Mouse (Mus musculus) layer of hippocampus, adult 18-20 months (tissue): ENCODE results near the gene Catip. TPM values are rescaled to one million over a fixed set of nuclear protein-coding genes. Genes with fewer than 3 reads are reported as not detected.

Experiments
- DNase-seq, 2 experiments: peaks; one replicate each; pipeline ENCODE4 v3.0.0; 2022; ENCODE audit warnings: low spot score in 2 of 2
- total RNA-seq, 2 experiments: library from RNA; stranded (reverse); gene quantifications; 2 replicates each; pipeline ENCODE4 v1.2.3; 2021

The Catip gene
- total RNA-seq, 2 experiments from 2014 or later = 1.0 to 1.2 TPM

DNA sequence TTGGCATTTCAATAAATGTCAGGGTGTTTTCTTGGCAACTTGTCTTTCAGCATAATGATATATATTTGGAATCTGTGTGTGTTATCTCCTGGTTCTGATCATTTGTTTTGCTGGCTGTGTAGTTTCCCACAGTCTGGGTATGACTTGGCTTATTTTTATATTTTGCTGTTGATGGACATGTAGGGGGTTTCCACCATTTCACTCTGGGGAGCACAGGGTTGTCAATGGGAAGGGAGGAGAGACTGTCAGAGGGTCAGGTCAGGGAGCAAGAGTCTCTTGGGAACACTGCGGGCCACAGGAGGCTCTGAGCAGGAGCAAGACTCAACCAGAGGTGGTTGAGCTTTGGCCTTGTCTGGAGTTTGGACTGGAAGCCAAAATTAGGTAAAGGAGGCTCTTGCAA lies 19.6 kb upstream of the Catip start:
- DNase-seq = no peak

DNA sequence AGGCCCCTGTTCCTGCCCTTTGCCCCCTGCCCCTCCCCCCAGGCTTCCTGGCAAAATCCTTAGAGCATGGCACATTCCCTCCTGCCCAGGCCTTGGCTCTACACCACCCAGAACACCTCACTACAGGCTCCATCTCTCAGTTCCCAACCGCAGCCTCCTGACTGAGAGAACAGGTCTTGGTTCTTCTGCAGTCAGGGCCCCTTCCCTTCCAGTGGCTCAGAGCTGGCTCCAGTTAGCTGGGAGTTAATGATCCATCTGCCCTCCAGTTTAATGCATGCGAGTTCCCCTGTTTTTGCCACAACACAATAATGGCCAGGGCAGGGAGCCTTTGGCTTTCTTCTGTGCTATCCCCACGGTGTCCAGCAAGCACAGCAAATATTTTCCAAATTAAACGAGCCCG lies 18.7 kb upstream of the Catip start:
- no peak for DNase-seq

DNA sequence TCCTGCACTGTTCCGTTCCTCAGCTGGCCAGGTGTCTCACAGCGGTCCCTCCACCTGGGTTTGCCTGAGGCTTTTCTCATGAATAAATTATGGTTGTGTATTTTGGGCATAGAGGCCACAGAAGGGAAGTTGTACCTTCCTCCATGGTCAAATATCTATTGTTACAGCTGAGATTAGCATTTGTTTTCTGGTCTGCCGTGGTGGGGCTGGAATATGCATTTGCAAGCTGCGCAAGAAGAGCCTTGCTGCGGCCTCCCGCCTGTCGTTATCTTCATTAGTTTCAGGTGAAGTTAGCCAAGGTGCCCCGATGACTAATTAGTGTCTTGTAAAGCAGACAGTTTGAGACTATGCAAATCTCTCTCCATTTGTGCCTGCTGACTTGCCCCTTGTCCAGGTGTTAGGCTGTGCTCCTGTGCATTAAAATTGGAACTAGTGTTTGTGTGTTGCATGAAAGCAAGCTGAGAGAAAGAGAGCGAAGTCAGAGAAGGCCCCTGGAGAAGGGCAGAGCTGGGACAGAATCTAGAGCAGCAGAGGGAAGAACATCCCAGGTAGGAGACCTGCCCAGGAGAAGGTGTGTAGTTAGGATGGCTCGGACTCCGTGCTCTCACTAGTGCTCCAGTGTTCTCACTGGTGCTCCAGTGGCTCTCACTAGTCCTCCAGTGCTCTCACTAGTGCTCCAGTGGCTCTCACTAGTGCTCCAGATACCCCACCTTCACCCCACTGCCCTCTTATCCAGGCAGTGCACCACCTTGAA lies 17.6 kb upstream of the Catip start:
- DNase-seq = no peak

DNA sequence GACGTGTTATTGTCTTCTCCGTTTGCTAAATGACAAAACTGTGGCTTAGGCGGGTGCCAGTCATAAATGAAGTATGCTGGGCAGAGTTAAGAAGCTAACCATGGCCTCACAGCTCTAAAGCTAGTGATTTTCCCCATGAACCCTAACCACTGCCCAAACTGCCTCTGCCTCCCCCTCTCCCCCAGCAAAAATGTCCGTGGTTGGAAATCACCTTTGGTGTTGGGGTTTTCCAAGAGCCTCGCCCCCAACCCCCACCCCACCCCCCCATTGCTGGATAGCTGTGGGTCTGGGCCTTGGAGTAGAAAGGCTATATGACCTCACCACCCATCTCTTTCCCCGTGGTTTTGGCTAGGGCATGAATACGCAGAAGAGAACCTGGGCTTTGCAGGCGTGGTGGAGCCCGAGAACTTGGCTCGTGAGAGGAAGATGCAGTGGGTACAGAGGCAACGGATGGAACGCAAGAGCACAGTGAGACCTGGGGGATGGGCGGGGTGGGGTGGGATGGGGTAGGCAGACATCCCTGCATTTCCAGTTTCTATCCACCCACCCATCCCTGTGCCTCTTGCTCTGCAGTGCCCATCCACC lies 10.6 kb upstream of the Catip start:
- DNase-seq = no peak

DNA sequence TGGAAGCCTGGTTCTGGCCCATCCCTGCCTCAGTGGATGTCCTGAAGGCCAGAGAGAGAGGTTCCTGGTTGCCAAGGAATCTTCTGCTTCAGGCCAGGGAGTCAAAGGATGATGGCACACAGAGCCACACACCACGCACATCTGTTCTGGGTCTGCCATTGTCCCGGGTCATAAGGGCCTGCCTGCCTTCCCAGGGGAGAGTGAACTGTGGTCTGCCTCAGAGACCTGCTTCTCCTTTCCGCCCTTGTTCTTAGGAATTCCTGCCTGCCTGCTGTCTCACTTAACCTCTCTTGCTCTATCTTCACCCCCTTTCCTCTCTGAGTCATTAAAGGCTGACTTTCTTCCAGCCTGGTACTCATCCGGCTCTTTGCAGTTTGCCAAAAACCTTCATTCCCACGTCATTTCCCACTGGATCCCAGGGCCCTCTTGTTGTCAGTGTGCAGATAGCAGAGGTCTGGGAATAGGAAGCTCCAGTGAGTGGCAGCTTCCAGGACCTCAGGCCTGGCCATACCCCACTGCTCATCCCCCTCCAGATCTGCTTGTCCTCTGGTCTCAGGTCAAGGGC lies 9.3 kb upstream of the Catip start:
- no peak for DNase-seq

DNA sequence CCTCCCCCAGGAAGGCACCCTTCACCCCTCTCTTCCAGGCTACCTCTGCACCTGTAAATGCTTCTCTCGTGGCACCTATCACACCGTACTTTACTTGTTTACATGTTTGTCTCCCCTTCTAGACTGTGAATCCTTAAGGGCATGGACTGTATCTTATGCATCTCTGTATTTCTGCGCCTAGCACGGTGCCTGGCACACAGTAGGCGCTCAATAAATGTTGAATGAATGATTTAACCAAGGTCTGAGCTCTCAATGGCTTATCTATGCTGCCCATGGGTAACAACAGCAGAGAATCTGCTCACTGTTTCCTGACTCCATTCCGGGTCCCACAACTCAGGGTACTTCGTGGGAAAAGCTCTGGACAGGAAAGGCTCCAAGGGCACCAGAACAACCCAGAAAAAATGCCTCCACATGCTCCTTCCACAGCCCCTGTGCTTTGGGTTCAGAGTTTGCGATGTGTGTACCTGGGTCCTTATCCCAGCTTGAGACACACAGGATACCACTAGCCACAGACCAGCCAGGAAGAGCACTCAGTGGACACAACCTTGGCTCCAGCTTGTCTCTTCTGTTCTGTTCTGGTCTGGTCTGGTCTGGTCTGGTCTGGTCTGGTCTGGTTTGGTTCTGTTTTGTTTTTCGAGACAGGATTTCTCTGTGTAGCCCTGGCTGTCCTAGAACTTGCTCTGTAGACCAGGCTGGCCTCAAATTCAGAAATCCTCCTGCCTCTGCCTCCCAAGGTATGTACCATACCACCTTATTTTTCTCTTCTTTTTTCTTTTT lies 8.3 kb upstream of the Catip start:
- no peak for DNase-seq

DNA sequence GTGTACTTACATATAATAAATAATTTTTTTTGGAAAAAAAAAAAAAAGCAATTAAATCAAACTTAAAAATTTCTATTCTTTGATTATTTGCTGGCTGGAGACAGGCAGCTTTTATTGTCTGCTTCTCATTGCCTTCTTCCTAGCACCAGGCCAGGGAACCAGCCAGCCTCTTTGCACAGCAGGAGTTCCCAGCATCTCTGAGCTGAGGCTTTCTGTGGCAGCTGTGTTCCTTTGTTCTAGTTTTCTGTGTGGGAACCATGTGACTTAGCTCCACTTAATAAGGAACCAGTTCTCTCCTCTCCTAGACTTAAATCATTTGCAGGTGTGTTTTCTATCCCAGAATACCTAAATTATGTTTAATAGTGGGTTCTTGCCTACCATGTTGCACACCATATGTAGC lies 4.4 kb upstream of the Catip start:
- no peak for DNase-seq

DNA sequence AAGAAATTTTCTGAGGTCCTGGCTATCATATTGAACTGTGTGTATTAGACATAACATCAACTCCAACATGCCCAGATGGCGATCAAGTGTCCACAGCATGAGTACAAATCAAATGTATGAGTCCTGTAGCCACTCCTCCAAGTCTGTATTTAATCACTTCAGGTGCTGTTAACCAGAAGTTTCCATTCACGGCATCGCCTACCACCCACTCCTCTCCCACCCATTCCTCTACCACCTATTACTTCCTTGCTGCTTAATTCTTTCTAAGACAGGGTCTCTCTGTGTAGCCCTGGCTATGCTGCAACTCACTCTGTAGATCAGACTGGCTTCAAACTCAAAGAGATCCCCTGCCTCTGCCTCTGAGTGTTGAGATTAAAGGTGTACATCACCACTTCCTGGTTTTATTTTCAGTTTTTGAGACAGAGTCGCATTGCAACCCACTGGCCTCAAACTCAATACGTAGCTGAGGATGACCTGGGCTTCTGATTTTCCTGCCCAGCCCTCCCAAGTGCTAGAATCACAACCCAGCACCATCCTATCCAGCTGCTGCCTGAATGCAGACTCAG lies 1.9 kb upstream of the Catip start:
- DNase-seq = no peak

DNA sequence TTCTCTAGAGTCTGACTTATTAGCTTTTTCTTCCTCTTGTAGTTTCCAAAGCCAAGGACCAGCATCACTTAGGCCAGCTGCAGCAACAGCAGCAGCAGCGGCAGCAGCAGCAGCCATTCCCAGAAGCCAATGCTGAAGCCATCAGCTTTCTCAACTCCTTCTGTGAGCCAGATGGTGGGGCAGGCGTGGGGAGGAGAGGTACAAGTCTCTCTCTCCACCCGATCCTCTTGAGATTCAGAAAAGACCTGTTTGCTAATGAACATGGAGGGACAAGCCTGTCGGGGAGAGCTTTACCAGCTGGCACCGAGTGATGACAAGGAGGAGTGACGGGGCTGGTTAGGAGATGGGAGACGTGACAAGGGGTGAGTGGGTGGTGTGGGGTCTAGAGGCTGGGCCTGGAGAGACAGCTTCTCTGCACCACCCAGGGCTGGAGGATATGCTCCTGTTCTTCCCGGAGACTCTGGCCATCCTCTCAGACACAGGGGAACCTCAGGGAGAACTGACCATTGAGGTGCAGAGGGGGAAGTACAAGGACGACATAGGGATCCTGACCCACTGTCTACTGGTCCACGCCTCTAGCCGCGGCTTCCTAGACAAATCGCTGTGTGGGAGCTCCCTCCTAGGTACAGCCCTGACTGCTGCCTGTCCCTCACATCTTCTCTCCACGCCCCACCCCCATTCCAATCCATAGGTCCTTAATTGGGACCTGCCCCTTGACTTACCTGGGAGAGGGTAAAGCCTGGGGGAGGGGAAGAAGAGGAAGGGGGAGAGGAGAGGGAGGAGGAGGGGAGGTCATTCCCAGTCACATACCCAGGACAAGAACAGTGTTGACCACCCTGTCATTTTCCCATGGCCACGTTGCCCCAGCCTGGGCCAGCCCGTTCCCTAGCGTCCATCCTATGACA lies 669 bp downstream of the Catip start:
- peak in 1 of 2 experiments; percentile 22 for DNase-seq

DNA sequence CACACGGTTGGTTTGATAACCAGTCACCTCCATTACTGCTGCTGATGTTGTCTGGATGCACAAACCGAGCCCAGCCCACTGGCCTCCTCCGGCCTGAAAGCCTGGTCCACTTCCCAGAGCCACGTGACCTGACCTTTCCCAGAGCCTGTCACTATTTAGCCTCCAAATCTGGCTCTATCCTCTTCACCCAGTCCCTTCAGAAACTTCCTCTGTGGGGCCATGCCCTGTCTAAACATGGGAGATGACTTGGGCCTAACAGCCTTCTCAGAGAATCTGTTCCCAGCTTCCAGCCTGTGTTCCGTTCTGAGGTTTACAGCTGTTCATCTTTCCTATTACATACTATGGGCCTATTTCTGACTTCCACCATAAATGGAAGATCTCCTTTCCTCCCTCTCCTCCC lies 1.5 kb downstream of the Catip start:
- DNase-seq = no peak

DNA sequence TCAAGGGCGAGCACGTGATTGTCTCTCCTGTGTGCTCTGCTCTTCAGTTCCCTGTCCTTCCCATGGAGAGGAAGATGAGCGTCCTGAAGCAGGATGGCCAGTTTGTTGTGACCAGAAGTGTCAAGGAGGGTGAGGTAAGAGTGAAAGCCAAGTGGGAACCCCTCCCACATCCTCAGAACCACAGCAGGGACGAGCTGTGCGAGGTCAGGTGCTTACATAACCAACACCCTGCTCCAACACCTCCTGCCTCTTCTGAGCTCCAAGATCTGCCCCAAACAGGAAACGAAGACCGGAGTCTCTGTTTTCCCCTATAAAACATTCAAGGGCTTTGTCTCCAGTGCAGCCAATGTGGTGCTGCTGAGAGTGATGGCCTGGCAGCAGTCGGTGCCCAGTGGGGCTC lies 2.4 kb downstream of the Catip start:
- no peak for DNase-seq

DNA sequence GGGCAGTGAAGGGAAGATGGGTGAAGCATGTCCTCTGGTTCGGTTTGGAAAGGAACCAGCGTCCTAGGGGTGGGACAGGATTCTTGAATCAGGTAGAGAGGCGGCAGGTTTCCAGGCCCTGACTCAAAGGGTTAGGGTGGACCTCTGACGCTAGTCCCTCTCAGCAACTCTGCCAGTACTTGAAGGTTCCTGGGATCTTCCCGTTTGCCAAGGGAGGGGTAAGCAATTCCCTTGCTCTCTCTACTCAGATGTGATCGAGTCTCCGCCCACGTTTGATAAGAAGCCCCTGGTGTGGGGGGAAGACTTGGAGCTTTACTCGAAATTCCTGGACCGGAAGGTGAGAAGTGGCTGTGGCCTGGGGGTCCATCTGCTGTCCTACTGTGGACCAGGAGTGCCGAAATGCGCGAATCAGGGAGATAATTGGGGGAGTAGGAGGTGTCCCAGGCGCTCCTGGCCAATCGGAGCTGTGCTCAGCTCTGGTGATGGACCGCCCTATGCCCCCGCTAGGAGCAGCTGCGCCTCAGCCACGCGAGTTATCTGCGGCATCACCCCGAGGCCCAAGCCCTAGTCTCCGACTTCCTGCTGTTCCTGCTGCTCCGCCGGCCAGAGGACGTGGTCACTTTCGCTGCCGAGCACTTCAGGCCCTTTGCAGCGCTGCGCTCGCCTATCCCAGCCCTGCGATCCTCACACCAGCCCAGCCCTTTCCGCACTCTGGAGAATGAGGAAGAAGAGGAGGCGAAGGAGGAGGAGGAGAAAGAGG lies 6.2 kb downstream of the Catip start:
- DNase-seq = peak in 1 of 2 experiments; percentile 36

DNA sequence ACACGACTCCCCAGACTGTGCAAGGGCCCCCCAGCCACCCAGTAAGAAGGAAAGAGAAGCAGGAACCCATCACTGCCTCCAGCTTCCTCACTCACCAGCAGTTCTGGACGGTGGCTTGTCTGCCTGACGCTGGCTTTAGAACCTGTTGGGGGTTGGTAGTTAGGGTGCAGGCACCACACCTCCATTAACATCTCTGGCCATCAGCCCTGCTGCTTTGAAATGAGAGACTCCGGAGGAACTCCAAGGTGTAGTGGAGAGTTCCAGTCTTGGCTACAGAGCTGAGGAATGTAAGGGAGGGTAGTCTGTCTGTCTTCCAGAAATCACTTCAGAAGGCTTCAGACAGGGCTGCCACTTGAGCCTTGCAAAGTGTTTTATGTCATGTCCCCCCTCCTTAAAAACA lies 8.1 kb downstream of the Catip start:
- DNase-seq = no peak

DNA sequence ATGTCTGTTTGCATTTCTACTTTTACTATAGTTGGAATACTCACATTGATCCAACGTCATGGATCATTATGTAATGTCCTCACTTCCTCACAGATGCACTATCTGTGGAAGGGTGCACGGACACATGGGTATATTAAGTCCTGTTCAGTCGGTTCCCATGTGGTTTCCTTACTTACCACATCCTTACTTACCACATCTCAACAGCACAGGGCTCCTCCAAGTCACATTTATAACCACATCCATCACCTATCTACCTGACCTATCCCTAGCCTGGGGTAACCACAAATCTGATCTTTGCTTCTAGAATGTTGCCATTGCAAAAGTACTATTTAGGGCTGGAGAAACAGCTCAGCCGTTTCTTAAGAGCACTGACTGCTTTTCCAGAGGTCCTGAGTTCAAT lies 11.5 kb downstream of the Catip start:
- DNase-seq = no peak

DNA sequence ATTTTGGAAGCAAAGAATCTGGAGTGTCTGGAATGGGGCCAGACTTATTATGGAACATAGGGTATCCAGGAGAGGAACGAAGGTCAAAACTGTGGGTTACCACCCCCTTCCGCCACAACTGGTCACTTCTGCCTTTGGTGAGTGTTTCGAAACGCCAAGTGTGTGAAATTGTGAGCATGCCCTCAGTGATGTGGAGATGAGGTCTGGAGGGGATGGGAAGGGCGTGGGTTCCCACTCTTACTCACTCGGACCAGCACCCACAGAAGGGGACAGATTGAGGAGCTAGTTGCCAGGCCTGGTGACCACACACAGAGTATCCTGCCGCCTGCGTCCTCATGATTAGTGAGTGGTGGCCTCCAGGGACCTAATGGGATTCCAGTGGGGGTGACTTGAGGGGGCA lies 13.1 kb downstream of the Catip start, which contains the start of gene Slc11a1:
Gene Slc11a1, plus strand, starts transcription at position 216 of the 400 bp plus-strand sequence.
- DNase-seq = no peak

DNA sequence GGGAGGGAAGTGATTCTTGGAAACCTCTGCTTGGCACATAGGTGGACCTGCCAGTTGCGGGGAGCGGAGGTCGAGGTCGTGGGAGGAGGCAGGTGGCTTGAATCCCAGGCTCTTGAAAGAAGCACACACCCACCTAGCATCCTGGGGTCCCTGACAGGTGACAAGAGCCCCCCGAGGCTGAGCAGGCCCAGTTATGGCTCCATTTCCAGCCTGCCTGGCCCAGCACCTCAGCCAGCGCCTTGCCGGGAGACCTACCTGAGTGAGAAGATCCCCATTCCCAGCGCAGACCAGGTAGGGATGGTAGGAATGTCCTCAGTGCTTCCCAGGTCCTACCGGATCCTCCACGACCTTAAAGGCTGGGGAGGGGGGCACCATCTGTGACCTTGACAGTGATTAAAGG lies 13.7 kb downstream of the Catip start:
- no peak for DNase-seq

DNA sequence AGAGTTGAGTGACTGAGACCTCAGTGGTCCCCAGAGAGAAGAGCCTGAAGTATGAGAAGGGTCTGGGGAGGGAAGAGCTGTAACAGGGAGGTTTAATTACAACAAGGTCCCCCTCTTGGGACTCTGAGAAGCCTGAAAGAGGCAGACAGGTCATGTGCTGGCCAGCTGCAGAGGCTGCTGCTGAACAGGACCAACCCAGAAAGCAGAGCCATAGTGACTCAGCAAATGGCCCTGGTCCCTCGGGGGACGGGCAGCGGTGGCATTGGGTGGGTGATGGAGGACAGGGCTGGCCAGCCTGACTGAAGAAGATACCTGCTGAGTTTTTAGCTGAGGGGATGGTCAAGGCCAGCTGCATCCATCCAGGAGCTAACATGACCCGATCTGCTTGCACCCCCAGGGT lies 14.5 kb downstream of the Catip start:
- no peak for DNase-seq

DNA sequence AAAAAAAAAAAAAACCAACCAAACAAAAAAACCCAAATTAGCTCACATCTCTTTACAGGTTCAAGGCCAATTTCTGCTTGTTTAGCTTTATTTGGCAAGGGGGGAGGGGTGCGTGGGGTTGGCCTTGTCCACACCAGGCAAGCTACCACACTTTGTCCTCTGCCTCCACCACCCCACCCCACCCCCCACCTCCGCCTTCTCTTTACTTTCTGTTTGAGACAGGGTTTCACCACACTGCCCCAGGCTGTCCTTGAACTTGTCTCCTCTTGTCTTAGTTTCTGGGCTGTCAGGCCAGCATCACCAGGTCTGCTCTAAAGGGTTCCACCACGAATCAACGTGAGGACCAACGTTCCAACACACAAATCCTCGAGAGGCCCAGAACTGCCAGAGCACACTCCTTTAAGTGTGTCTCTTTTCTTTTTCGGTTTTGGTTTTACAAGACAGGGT lies 17.2 kb downstream of the Catip start:
- DNase-seq = no peak

DNA sequence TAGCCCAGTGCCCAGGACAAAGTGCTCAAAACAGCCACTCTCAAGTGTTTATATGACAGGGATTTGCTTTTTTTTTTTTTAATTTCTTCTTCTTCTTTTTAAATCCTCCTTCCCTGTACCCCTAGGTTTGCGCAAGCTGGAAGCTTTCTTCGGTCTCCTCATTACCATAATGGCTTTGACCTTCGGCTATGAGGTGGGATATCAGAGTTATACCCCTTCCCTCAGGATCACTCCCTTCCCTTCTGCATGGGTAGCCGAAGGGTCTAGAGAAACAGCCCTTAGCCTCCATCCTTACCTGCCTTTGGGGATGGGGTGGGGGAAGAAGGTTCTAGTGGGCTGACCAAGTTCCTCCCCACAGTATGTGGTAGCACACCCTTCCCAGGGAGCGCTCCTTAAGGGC lies 18.6 kb downstream of the Catip start:
- DNase-seq = no peak

DNA sequence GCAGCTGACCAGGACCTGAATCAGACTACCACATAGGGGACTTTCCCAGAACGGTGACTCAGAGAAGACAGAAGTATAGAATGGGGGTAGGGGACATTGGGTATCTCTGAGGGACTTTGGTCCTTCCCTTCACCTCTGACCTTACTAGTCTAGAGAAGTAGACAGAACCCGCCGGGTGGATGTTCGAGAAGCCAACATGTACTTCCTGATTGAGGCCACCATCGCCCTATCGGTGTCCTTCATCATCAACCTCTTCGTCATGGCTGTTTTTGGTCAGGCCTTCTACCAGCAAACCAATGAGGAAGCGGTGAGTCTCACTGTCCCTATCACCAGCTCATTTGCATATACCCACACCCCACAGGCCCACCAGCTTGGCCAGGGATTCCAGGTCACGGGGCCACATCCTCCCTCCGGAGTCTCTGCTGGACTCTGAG lies 19.7 kb downstream of the Catip start:
- no peak for DNase-seq
